Mouse (Mus musculus): ENCODE measurements at regions not wholly inside any gene's neighbourhood (a gene's known extent, or its start where the extent isn't known, plus 50 kb on each side); places are given as distances from the start of the nearest gene placed in this dataset.

- DNase-seq (ENCODE audit: low spot score), result no peak
- 0 out of 2 replicates have a peak, but pooled peaks cover 2% of the 10 kb centered on the region for H3K4me1 ChIP-seq (replicated peaks; ENCODE audit: control insufficient read depth, insufficient read depth, low read length)
- H3K4me3 ChIP-seq (ENCODE audit: low read depth, low read length), result no peak overlapping the region
- no peak overlapping the region for H3K4me2 ChIP-seq (ENCODE audit: low read length)
- H3K27me3 ChIP-seq (replicated peaks; ENCODE audit: control insufficient read depth, insufficient read depth, low read length), result no peaks in the 10 kb centered on the region
- H3K9ac ChIP-seq (ENCODE audit: low read length), result no peak overlapping the region
- H3K36me3 ChIP-seq (ENCODE audit: control insufficient read depth, insufficient read depth, low read length), result no peaks in the 10 kb centered on the region
- no peak overlapping the region for H3K27ac ChIP-seq (ENCODE audit: low read depth)
- no peak for ATAC-seq (replicated peaks; ENCODE audit: low FRiP score, low TSS enrichment, low read depth)
- 17% methylated on average over 5 of the region's 5 CpGs for WGBS
- H3K9me3 ChIP-seq (ENCODE audit: control insufficient read depth, low read length), result no peaks in the 10 kb centered on the region
These were observed 209.2 kb downstream of the Galc start for GRCm38 (mm10) chr12:98050057-98050456.

- no peak for DNase-seq (ENCODE audit: low spot score)
- H3K4me1 ChIP-seq (replicated peaks; ENCODE audit: control insufficient read depth, insufficient read depth, low read length), result 0 out of 2 replicates have a peak, but pooled peaks cover 2% of the 10 kb centered on the region
These were observed 211.5 kb downstream of the Galc start for GRCm38 (mm10) chr12:98047765-98048164.

GRCm38 (mm10) chr12:98046459-98047440 lies 212.5 kb downstream of the Galc start:
- 69% methylated on average over 11 of the region's 11 CpGs for WGBS
- Histone ChIP-seq H3K4me1 (replicated peaks; ENCODE audit: control insufficient read depth, insufficient read depth, low read length) (0 out of 2 replicates have a peak, but pooled peaks cover 2% of the 10 kb centered on the region), H3K4me2 (ENCODE audit: low read length) (no peak overlapping the region), H3K4me3 (ENCODE audit: low read depth, low read length) (no peak overlapping the region), H3K27ac (ENCODE audit: low read depth) (no peak overlapping the region), H3K9me3 (ENCODE audit: control insufficient read depth, low read length) (no peaks in the 10 kb centered on the region), H3K27me3 (replicated peaks; ENCODE audit: control insufficient read depth, insufficient read depth, low read length) (no peaks in the 10 kb centered on the region), H3K9ac (ENCODE audit: low read length) (no peak overlapping the region), H3K36me3 (ENCODE audit: control insufficient read depth, insufficient read depth, low read length) (no peaks in the 10 kb centered on the region)
- DNase-seq (ENCODE audit: low spot score) (no peak), ATAC-seq (replicated peaks; ENCODE audit: low FRiP score, low TSS enrichment, low read depth) (no peak)

More at GRCm38 (mm10) chr12:98047765-98048164, 211.5 kb downstream of the Galc start:
- H3K27ac ChIP-seq (ENCODE audit: low read depth), result no peak overlapping the region
- no peak for ATAC-seq (replicated peaks; ENCODE audit: low FRiP score, low TSS enrichment, low read depth)
- H3K27me3 ChIP-seq (replicated peaks; ENCODE audit: control insufficient read depth, insufficient read depth, low read length), result no peaks in the 10 kb centered on the region
- H3K4me3 ChIP-seq (ENCODE audit: low read depth, low read length), result no peak overlapping the region
- H3K36me3 ChIP-seq (ENCODE audit: control insufficient read depth, insufficient read depth, low read length), result no peaks in the 10 kb centered on the region
- WGBS, result 79% methylated on average over 8 of the region's 8 CpGs
- H3K9me3 ChIP-seq (ENCODE audit: control insufficient read depth, low read length), result no peaks in the 10 kb centered on the region
- H3K9ac ChIP-seq (ENCODE audit: low read length), result no peak overlapping the region
- H3K4me2 ChIP-seq (ENCODE audit: low read length), result no peak overlapping the region

GRCm38 (mm10) chr12:98045784-98046458 lies 213.3 kb downstream of the Galc start:
- H3K27me3 ChIP-seq (replicated peaks; ENCODE audit: control insufficient read depth, insufficient read depth, low read length), result no peaks in the 10 kb centered on the region
- DNase-seq (ENCODE audit: low spot score), result no peak
- no peak for ATAC-seq (replicated peaks; ENCODE audit: low FRiP score, low TSS enrichment, low read depth)
- H3K27ac ChIP-seq (ENCODE audit: low read depth), result no peak overlapping the region
- H3K4me2 ChIP-seq (ENCODE audit: low read length), result no peak overlapping the region
- no peak overlapping the region for H3K4me3 ChIP-seq (ENCODE audit: low read depth, low read length)
- no peaks in the 10 kb centered on the region for H3K36me3 ChIP-seq (ENCODE audit: control insufficient read depth, insufficient read depth, low read length)
- H3K4me1 ChIP-seq (replicated peaks; ENCODE audit: control insufficient read depth, insufficient read depth, low read length), result 0 out of 2 replicates have a peak, but pooled peaks cover 2% of the 10 kb centered on the region
- WGBS, result 75% methylated on average over 5 of the region's 5 CpGs
- no peak overlapping the region for H3K9ac ChIP-seq (ENCODE audit: low read length)
- H3K9me3 ChIP-seq (ENCODE audit: control insufficient read depth, low read length), result no peaks in the 10 kb centered on the region

- H3K27ac ChIP-seq (ENCODE audit: low read depth), result no peak overlapping the region
- H3K9ac ChIP-seq (ENCODE audit: low read length), result no peak overlapping the region
- 77% methylated on average over 5 of the region's 5 CpGs for WGBS
- H3K4me1 ChIP-seq (replicated peaks; ENCODE audit: control insufficient read depth, insufficient read depth, low read length), result no peaks in the 10 kb centered on the region
- no peaks in the 10 kb centered on the region for H3K36me3 ChIP-seq (ENCODE audit: control insufficient read depth, insufficient read depth, low read length)
- H3K9me3 ChIP-seq (ENCODE audit: control insufficient read depth, low read length), result no peaks in the 10 kb centered on the region
- H3K4me2 ChIP-seq (ENCODE audit: low read length), result no peak overlapping the region
- no peaks in the 10 kb centered on the region for H3K27me3 ChIP-seq (replicated peaks; ENCODE audit: control insufficient read depth, insufficient read depth, low read length)
- DNase-seq (ENCODE audit: low spot score), result no peak
- ATAC-seq (replicated peaks; ENCODE audit: low FRiP score, low TSS enrichment, low read depth), result no peak
- H3K4me3 ChIP-seq (ENCODE audit: low read depth, low read length), result no peak overlapping the region
These were observed 215.8 kb downstream of the Galc start for GRCm38 (mm10) chr12:98043436-98043835.

GRCm38 (mm10) chr12:98039677-98040076 lies 219.6 kb downstream of the Galc start:
- 83% methylated on average over 4 of the region's 4 CpGs for WGBS
- no peak for DNase-seq (ENCODE audit: low spot score)
- H3K4me3 ChIP-seq (ENCODE audit: low read depth, low read length), result no peak overlapping the region
- no peak overlapping the region for H3K4me2 ChIP-seq (ENCODE audit: low read length)
- H3K27me3 ChIP-seq (replicated peaks; ENCODE audit: control insufficient read depth, insufficient read depth, low read length), result no peaks in the 10 kb centered on the region
- H3K9me3 ChIP-seq (ENCODE audit: control insufficient read depth, low read length), result no peaks in the 10 kb centered on the region
- H3K9ac ChIP-seq (ENCODE audit: low read length), result no peak overlapping the region
- no peak for ATAC-seq (replicated peaks; ENCODE audit: low FRiP score, low TSS enrichment, low read depth)
- H3K36me3 ChIP-seq (ENCODE audit: control insufficient read depth, insufficient read depth, low read length), result no peaks in the 10 kb centered on the region
- no peaks in the 10 kb centered on the region for H3K4me1 ChIP-seq (replicated peaks; ENCODE audit: control insufficient read depth, insufficient read depth, low read length)
- H3K27ac ChIP-seq (ENCODE audit: low read depth), result no peak overlapping the region

- ATAC-seq (replicated peaks; ENCODE audit: low FRiP score, low TSS enrichment, low read depth) (no peak), DNase-seq (ENCODE audit: low spot score) (no peak)
- WGBS, result 73% methylated on average over 6 of the region's 6 CpGs
- H3K9ac ChIP-seq (ENCODE audit: low read length), result no peak overlapping the region
- H3K27me3 ChIP-seq (replicated peaks; ENCODE audit: control insufficient read depth, insufficient read depth, low read length), result no peaks in the 10 kb centered on the region
- no peaks in the 10 kb centered on the region for H3K36me3 ChIP-seq (ENCODE audit: control insufficient read depth, insufficient read depth, low read length)
- no peak overlapping the region for H3K4me2 ChIP-seq (ENCODE audit: low read length)
- no peaks in the 10 kb centered on the region for H3K4me1 ChIP-seq (replicated peaks; ENCODE audit: control insufficient read depth, insufficient read depth, low read length)
- H3K4me3 ChIP-seq (ENCODE audit: low read depth, low read length), result no peak overlapping the region
- no peaks in the 10 kb centered on the region for H3K9me3 ChIP-seq (ENCODE audit: control insufficient read depth, low read length)
- H3K27ac ChIP-seq (ENCODE audit: low read depth), result no peak overlapping the region
These were observed 235.6 kb downstream of the Galc start for GRCm38 (mm10) chr12:98023655-98024054.

GRCm38 (mm10) chr12:98014607-98015278 lies 244.5 kb downstream of the Galc start:
- no peaks in the 10 kb centered on the region for H3K36me3 ChIP-seq (ENCODE audit: control insufficient read depth, insufficient read depth, low read length)
- H3K27ac ChIP-seq (ENCODE audit: low read depth), result no peak overlapping the region
- WGBS, result 48% methylated on average over 8 of the region's 8 CpGs
- H3K27me3 ChIP-seq (replicated peaks; ENCODE audit: control insufficient read depth, insufficient read depth, low read length), result no peaks in the 10 kb centered on the region
- H3K4me3 ChIP-seq (ENCODE audit: low read depth, low read length), result no peak overlapping the region
- no peaks in the 10 kb centered on the region for H3K9me3 ChIP-seq (ENCODE audit: control insufficient read depth, low read length)
- ATAC-seq (replicated peaks; ENCODE audit: low FRiP score, low TSS enrichment, low read depth), result no peak
- no peak for DNase-seq (ENCODE audit: low spot score)
- H3K4me1 ChIP-seq (replicated peaks; ENCODE audit: control insufficient read depth, insufficient read depth, low read length), result no peaks in the 10 kb centered on the region
- no peak overlapping the region for H3K9ac ChIP-seq (ENCODE audit: low read length)
- H3K4me2 ChIP-seq (ENCODE audit: low read length), result no peak overlapping the region
